In genomic region chr7:45309455-45309854, GRCm38 (mm10) we compare ENCODE assay signal across 9 mouse cellular contexts. TPM values are rescaled to one million over a fixed set of nuclear protein-coding genes. Genes with fewer than 3 reads are reported as not detected.
DNase-seq lines count a peak whose midpoint lies in the region; ATAC-seq and TF ChIP-seq lines count a peak whose summit lies in the region.
"Had no signal": no experiment of that assay in that cellular context is flagged by ENCODE, and none has a peak within 500 bp of the region (broad histone marks: within the 10 kb centered on the region; RNA-seq: fewer than 3 reads in every experiment).

No protein-coding gene starts in this region.

- peak; percentile 71 for TF ChIP-seq CTCF in kidney, adult 2 months (conservative IDR thresholded peaks at IDR 0.05; ENCODE audit: insufficient read depth, insufficient read length, low read depth, low read length)

- no peak overlapping the region for H3K9ac ChIP-seq in kidney, embryonic 16.5 days (replicated peaks; ENCODE audit: low read length)

- peak; percentile 55 for DNase-seq in kidney, adult 2 months
- DNase-seq in CD8-positive naive resting alpha-beta T cell, adult 2 months (ENCODE audit: low read depth in 2 of 2, low spot score in 2 of 2) = peak; percentile 32 to 65
- DNase-seq in adrenal gland, adult 2 months = peak; percentile 33
- DNase-seq in embryonic facial prominence, embryonic 10.5 days (ENCODE audit: low spot score) = peak; percentile 76
- peak; percentile 75 to 78 for DNase-seq in kidney, postnatal 4 days
- DNase-seq in neural tube, embryonic 10.5 days (ENCODE audit: extremely low spot score, low spot score) = peak; percentile 56

- ATAC-seq in kidney, embryonic 16.5 days (ENCODE audit: low FRiP score, low TSS enrichment) = no peak
- no peak for ATAC-seq in erythroid progenitor cell, adult 5-6 weeks (replicated peaks; ENCODE audit: low FRiP score, poor library complexity, severe bottlenecking)

- H3K27me3 ChIP-seq in kidney, adult 2 months (replicated peaks; ENCODE audit: control insufficient read depth, insufficient read depth, low read length) = no peaks in the 10 kb centered on the region
- H3K27me3 ChIP-seq in kidney, embryonic 16.5 days (ENCODE audit: insufficient read depth, low read length) = no peaks in the 10 kb centered on the region
- H3K27me3 ChIP-seq in embryonic facial prominence, embryonic 10.5 days (replicated peaks; ENCODE audit: low read depth, poor library complexity, severe bottlenecking) = peaks cover 5% of the 10 kb centered on the region; the same call in 1 of the 2 replicates

- no peak overlapping the region for H3K4me2 ChIP-seq in kidney, embryonic 16.5 days (replicated peaks; ENCODE audit: low read depth, low read length)

- no peak overlapping the region for H3K4me3 ChIP-seq in kidney, adult 2 months (ENCODE audit: insufficient read depth, low read depth, low read length)
- no peak overlapping the region for H3K4me3 ChIP-seq in kidney, embryonic 16.5 days (ENCODE audit: low read length)
- no peak overlapping the region for H3K4me3 ChIP-seq in embryonic facial prominence, embryonic 10.5 days

- 23% methylated on average over 9 of the region's 9 CpGs for WGBS in kidney, adult 2 months
- WGBS in kidney, embryonic 16.5 days = 20% methylated on average over 9 of the region's 9 CpGs
- WGBS in embryonic facial prominence, embryonic 10.5 days = 14% methylated on average over 9 of the region's 9 CpGs

- H3K36me3 ChIP-seq in kidney, adult 2 months (ENCODE audit: control insufficient read depth, insufficient read depth, low read length) = no peaks in the 10 kb centered on the region
- no peaks in the 10 kb centered on the region for H3K36me3 ChIP-seq in kidney, embryonic 16.5 days (ENCODE audit: insufficient read depth, low read length)
- H3K36me3 ChIP-seq in embryonic facial prominence, embryonic 10.5 days (replicated peaks) = no peaks in the 10 kb centered on the region

- H3K4me1 ChIP-seq in kidney, adult 2 months (ENCODE audit: control insufficient read depth, insufficient read depth, low read length) = no peaks in the 10 kb centered on the region
- peaks cover 46% of the 10 kb centered on the region for H3K4me1 ChIP-seq in kidney, embryonic 16.5 days (ENCODE audit: insufficient read depth, low read length)
- H3K4me1 ChIP-seq in embryonic facial prominence, embryonic 10.5 days = peaks cover 47% of the 10 kb centered on the region

- H3K27ac ChIP-seq in kidney, adult 2 months (ENCODE audit: insufficient read depth, low read depth, low read length) = no peak overlapping the region
- no peak overlapping the region for H3K27ac ChIP-seq in kidney, embryonic 16.5 days (ENCODE audit: low read length)
- H3K27ac ChIP-seq in embryonic facial prominence, embryonic 10.5 days (replicated peaks) = peak overlapping the region; percentile 16; the same call in 1 of the 2 replicates

- no peaks in the 10 kb centered on the region for H3K9me3 ChIP-seq in kidney, embryonic 16.5 days (ENCODE audit: low read length)
- no peaks in the 10 kb centered on the region for H3K9me3 ChIP-seq in embryonic facial prominence, embryonic 10.5 days

- TF ChIP-seq POLR2A in kidney, adult 2 months (IDR thresholded peaks at IDR 0.05; ENCODE audit: low read depth, low read length) = no peak

RNA-seq across cellular contexts. Expression of gene Trpm4, which starts 24.1 kb away (rescaled TPM):
- 17.9 and 18.2 TPM in 2 replicates for polyA plus RNA-seq in kidney, adult 2 months (2012; rRNA removed)
- 22.3 and 23.6 TPM in 2 replicates for polyA plus RNA-seq in kidney, embryonic 16.5 days (2015; fragmentation: Nextera tagmentation; extraction: Ambion mirVana)
- total RNA-seq in adrenal gland, adult 2 months (2021) = 1 to 10 TPM; 5.2 to 9.4 TPM
- polyA plus RNA-seq in adrenal gland, adult 2 months (2012; rRNA removed) = 8.8 and 11.2 TPM in 2 replicates
- polyA plus RNA-seq in embryonic facial prominence, embryonic 10.5 days (2016; fragmentation: Nextera tagmentation; extraction: Ambion mirVana) = 10.6 and 11.3 TPM in 2 replicates
- total RNA-seq in erythroid progenitor cell, adult 5-6 weeks (2015; ENCODE audit: low replicate concordance) = not detected in 2 replicates
- total RNA-seq in erythroid progenitor cell, adult 5-6 weeks (2017; ENCODE audit: low replicate concordance) = not detected in 2 replicates

RNA-seq across cellular contexts. Expression of gene Hrc, which starts 25.6 kb away (rescaled TPM):
- polyA plus RNA-seq in kidney, adult 2 months (2012; rRNA removed) = 0.14 and 3.2 TPM in 2 replicates
- 1.7 and 1.8 TPM in 2 replicates for polyA plus RNA-seq in kidney, embryonic 16.5 days (2015; fragmentation: Nextera tagmentation; extraction: Ambion mirVana)
- under 1 TPM in 1 of 2 experiments, not detected in 1; 0.23 TPM for total RNA-seq in adrenal gland, adult 2 months (2021)
- 0.18 TPM in 1 of 2 replicates, not detected in the other for polyA plus RNA-seq in adrenal gland, adult 2 months (2012; rRNA removed)
- polyA plus RNA-seq in embryonic facial prominence, embryonic 10.5 days (2016; fragmentation: Nextera tagmentation; extraction: Ambion mirVana) = 0.31 and 0.64 TPM in 2 replicates
- total RNA-seq in erythroid progenitor cell, adult 5-6 weeks (2015; ENCODE audit: low replicate concordance) = not detected in 2 replicates
- total RNA-seq in erythroid progenitor cell, adult 5-6 weeks (2017; ENCODE audit: low replicate concordance) = not detected in 2 replicates

RNA-seq across cellular contexts. Expression of gene Slc6a21, which starts 32.1 kb away (rescaled TPM):
- polyA plus RNA-seq in kidney, adult 2 months (2012; rRNA removed) = 0.14 and 0.19 TPM in 2 replicates
- not detected in 2 replicates for polyA plus RNA-seq in kidney, embryonic 16.5 days (2015; fragmentation: Nextera tagmentation; extraction: Ambion mirVana)
- total RNA-seq in adrenal gland, adult 2 months (2021) = not detected
- not detected in 2 replicates for polyA plus RNA-seq in adrenal gland, adult 2 months (2012; rRNA removed)
- polyA plus RNA-seq in embryonic facial prominence, embryonic 10.5 days (2016; fragmentation: Nextera tagmentation; extraction: Ambion mirVana) = not detected in 2 replicates
- not detected in 2 replicates for total RNA-seq in erythroid progenitor cell, adult 5-6 weeks (2015; ENCODE audit: low replicate concordance)
- total RNA-seq in erythroid progenitor cell, adult 5-6 weeks (2017; ENCODE audit: low replicate concordance) = not detected in 2 replicates
- polyA plus RNA-seq: liver, embryonic 16.5 days had no signal

RNA-seq across cellular contexts. Expression of gene Ppfia3, which starts 57.4 kb away (rescaled TPM):
- polyA plus RNA-seq in kidney, adult 2 months (2012; rRNA removed) = 0.50 and 0.64 TPM in 2 replicates
- 5.1 and 6.3 TPM in 2 replicates for polyA plus RNA-seq in kidney, embryonic 16.5 days (2015; fragmentation: Nextera tagmentation; extraction: Ambion mirVana)
- total RNA-seq in adrenal gland, adult 2 months (2021) = 1 to 10 TPM; 1.1 to 2.8 TPM
- polyA plus RNA-seq in adrenal gland, adult 2 months (2012; rRNA removed) = 4.3 and 4.7 TPM in 2 replicates
- 5.8 and 7.1 TPM in 2 replicates for polyA plus RNA-seq in embryonic facial prominence, embryonic 10.5 days (2016; fragmentation: Nextera tagmentation; extraction: Ambion mirVana)
- not detected in 2 replicates for total RNA-seq in erythroid progenitor cell, adult 5-6 weeks (2015; ENCODE audit: low replicate concordance)
- not detected in 2 replicates for total RNA-seq in erythroid progenitor cell, adult 5-6 weeks (2017; ENCODE audit: low replicate concordance)
